Mouse (Mus musculus): ENCODE data around the gene Ccdc124. TPM values are rescaled to one million over a fixed set of nuclear protein-coding genes. Genes with fewer than 3 reads are reported as not detected.

Ccdc124 gene
- polyA plus RNA-seq, 1 experiment = 31.1 TPM

DNA sequence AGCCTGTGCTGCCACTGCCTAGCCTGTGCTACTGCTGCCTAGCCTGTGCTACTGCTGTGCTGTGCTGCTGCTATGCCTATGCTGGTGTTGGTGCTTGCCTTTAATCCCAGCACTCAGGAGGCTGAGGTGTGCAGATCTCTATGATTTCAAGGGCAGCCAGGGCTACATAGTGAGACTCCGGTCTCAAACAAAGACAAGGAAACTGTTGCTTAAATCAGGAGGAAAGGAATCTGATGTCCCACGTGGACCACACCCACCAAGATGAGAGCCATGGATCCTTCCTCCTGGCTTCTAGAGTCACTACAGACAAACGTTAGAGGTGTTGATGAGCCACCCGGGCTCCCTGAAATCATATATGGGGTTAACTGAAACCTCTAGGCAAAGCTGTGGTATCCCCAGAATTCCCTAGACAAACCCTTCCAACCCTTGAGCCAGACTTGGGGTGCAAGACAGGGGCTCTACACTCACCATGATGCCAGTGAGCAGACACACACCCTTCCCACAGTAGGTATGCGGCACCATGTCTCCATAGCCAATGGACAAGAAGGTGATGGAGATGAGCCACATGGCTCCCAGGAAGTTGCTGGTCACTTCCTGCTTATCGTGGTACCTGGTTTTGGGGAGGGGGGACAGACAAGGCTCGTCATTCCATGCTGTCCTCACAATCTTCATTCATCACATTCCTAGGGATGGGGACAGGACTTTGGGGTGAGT is 23.4 kb downstream of the Ccdc124 start:
- no peak for TF ChIP-seq POLR2A (IDR thresholded peaks at IDR 0.05; ENCODE audit: low read depth, low read length)
- no peak for TF ChIP-seq CTCF (IDR thresholded peaks at IDR 0.05; ENCODE audit: borderline replicate concordance, insufficient read depth, low read length)
- H3K4me3 ChIP-seq (ENCODE audit: insufficient read depth, low read length) = no peak overlapping the region
- H3K4me1 ChIP-seq (ENCODE audit: control insufficient read depth, insufficient read depth, low read length) = no peaks in the 10 kb centered on the region
- no peak overlapping the region for H3K27ac ChIP-seq (ENCODE audit: insufficient read depth, low read length)

DNA sequence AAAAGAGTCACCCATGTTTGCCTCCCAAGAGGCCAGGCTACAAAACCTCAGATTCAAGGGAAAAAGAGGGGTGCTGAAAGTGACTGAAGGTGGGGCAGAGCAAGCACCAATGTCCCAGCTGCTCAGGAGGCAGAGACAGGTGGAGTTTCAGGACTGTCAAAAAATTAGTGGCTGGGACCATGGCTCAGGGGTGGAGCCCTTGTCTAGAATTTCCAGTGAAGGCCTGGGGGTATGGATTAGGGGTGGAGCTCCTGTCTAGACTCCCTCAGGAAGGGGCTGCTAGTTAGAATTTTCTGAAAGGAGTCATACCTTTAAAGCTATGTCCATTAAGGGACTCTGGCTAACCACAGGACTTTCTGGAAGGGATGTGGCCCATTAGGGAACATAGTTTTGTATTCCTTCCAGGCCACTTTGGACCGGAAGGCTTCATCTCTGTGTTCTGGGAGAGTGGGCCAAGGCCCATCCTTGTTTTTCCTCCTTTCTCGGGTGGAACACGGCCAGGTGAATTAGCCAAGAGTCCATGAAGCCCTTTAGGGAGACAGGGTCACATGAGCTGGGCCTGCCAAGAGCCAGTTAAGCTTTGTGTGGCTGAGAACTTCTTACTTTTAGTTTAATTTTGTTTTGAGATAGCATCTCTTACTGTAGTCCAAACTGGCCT is 24.3 kb downstream of the Ccdc124 start:
- TF ChIP-seq CTCF (IDR thresholded peaks at IDR 0.05; ENCODE audit: borderline replicate concordance, insufficient read depth, low read length) (no peak), POLR2A (IDR thresholded peaks at IDR 0.05; ENCODE audit: low read depth, low read length) (no peak)
- H3K27ac ChIP-seq (ENCODE audit: insufficient read depth, low read length) = no peak overlapping the region
- H3K4me1 ChIP-seq (ENCODE audit: control insufficient read depth, insufficient read depth, low read length) = no peaks in the 10 kb centered on the region
- H3K4me3 ChIP-seq (ENCODE audit: insufficient read depth, low read length) = no peak overlapping the region

DNA sequence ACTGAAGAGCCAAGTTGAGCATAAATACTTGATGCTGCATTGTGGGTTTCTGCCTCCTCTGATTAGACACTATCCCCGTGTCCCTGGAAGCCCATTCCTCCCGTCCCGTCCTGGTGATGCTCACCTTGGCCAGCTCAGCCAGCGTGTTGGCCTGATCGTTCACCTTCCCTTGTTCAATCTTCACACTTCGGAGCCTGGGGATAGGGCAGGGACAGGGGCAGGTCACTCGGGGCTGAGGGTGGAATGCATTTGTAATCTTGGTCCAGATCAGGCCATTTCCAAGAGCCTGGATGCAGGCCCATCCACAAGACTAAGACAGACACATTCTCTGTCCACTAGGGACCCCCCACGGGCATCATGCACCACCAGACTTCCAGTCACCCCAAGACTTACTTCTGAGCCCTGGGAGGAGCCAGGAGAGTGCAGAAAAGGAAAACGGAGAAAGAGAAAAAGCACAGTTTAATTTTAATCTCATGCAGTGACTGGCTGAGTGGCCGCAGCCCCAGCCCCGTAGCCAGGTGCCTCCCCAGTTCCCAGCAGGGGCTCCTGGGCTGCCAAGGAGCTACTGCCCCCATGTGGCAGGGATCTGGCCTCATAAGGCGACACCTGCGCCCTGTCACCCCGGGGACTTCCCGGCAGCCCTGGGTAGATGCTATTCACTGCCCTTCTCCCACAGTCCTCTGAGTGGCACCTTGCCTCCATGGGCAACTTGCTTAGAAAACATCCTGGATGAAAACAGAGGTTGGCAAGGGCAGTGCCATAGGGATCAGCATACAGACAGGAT is 27.2 kb downstream of the Ccdc124 start:
- no peak overlapping the region for H3K4me3 ChIP-seq (ENCODE audit: insufficient read depth, low read length)
- H3K4me1 ChIP-seq (ENCODE audit: control insufficient read depth, insufficient read depth, low read length) = no peaks in the 10 kb centered on the region
- H3K27ac ChIP-seq (ENCODE audit: insufficient read depth, low read length) = no peak overlapping the region
- TF ChIP-seq CTCF (IDR thresholded peaks at IDR 0.05; ENCODE audit: borderline replicate concordance, insufficient read depth, low read length) (no peak), POLR2A (IDR thresholded peaks at IDR 0.05; ENCODE audit: low read depth, low read length) (no peak)

DNA sequence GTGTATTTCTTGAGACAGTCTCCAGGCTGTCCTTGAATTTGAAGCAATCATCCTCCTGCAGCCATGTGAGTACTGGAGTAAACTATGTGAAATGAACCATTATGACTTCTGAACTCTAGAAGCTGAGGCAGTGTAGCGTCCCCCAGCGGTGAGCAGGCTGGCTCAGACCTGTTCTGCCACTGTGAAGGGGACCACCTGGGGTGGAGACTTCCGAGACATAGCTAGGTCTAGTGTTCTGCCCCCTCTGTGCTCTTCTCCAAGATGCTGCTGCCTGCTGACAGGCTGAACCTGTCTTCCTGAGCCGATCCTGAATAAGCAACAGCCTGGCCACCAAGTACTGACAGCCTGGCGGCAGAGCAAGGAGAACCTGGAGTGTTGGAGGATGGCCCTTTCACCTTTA is 28.6 kb downstream of the Ccdc124 start:
- H3K4me1 ChIP-seq (ENCODE audit: control insufficient read depth, insufficient read depth, low read length) = no peaks in the 10 kb centered on the region
- TF ChIP-seq CTCF (IDR thresholded peaks at IDR 0.05; ENCODE audit: borderline replicate concordance, insufficient read depth, low read length) (no peak), POLR2A (IDR thresholded peaks at IDR 0.05; ENCODE audit: low read depth, low read length) (no peak)
- H3K4me3 ChIP-seq (ENCODE audit: insufficient read depth, low read length) = no peak overlapping the region
- no peak overlapping the region for H3K27ac ChIP-seq (ENCODE audit: insufficient read depth, low read length)

DNA sequence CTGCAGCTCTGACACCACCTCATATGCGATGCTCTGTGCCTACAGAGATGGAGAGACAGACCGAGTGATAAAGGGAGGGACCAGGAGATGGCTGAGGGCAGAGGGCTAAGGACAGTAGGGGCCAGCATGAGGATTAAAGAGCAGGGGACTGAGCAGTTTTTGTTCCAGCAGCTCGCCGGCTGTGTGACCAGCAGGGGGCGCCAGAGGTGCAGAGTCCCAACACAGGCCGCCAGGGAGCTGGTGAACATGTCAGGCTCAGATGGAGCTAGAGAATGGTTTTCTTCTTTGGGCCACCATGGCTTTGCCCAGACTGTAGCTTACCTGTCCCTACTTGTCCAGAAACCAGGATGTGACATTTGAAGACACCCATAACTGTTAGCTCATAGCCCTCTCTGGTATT is 29.2 kb downstream of the Ccdc124 start:
- H3K27ac ChIP-seq (ENCODE audit: insufficient read depth, low read length) = no peak overlapping the region
- H3K4me1 ChIP-seq (ENCODE audit: control insufficient read depth, insufficient read depth, low read length) = no peaks in the 10 kb centered on the region
- TF ChIP-seq POLR2A (IDR thresholded peaks at IDR 0.05; ENCODE audit: low read depth, low read length) (no peak), CTCF (IDR thresholded peaks at IDR 0.05; ENCODE audit: borderline replicate concordance, insufficient read depth, low read length) (peak; percentile 81)
- H3K4me3 ChIP-seq (ENCODE audit: insufficient read depth, low read length) = no peak overlapping the region

DNA sequence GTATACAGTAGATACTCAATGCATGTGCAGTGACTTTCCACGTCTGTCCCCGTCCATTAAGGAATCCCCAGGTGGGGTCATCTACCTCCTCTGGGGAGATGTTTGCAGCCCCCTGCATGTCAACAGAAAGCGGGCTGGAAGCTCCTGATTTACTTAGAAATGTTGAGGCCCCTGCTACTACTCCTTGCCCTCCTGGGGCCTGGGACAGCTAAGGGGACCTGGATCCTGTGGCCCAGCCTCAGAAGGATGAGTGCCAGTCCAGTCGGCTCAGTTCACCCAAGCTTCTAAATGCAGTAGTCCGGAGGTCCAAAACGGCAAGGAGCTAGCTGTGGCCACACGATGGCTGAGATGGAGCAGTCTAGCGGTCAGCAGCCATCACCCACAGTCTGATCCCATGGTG is 29.8 kb downstream of the Ccdc124 start:
- no peak for TF ChIP-seq POLR2A (IDR thresholded peaks at IDR 0.05; ENCODE audit: low read depth, low read length)
- TF ChIP-seq CTCF (IDR thresholded peaks at IDR 0.05; ENCODE audit: borderline replicate concordance, insufficient read depth, low read length) = no peak
- H3K27ac ChIP-seq (ENCODE audit: insufficient read depth, low read length) = no peak overlapping the region
- no peaks in the 10 kb centered on the region for H3K4me1 ChIP-seq (ENCODE audit: control insufficient read depth, insufficient read depth, low read length)

DNA sequence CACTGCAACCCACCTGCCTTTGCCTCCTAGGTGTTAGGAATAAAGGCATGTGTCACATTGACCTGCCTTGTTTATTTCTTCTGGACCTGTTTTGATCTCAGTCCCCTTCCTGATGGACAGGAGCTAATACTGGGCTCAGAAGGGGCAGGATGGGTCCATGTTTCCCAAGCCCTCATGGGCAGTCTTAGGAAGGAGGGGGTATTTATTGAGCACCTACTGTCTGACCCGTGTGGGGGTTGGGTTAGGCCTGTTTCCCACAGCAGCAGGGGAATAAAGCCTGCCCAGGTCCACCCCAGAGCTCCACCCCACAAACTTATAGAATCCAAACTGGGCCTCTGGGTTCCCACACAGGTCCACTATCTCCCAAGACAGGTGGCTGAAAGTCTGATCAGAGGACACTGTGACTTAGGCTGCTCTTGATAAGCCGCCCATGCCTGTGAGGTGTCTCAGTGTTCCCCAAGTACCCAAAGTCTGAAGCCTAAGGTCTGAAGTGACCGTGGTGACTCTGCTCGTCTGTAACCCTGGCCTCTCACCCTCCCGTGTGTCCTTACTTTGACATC is 30.4 kb downstream of the Ccdc124 start:
- Histone ChIP-seq H3K27ac (ENCODE audit: insufficient read depth, low read length) (no peak overlapping the region), H3K4me1 (ENCODE audit: control insufficient read depth, insufficient read depth, low read length) (no peaks in the 10 kb centered on the region), H3K4me3 (ENCODE audit: insufficient read depth, low read length) (no peak overlapping the region)
- TF ChIP-seq CTCF (IDR thresholded peaks at IDR 0.05; ENCODE audit: borderline replicate concordance, insufficient read depth, low read length) (no peak), POLR2A (IDR thresholded peaks at IDR 0.05; ENCODE audit: low read depth, low read length) (no peak)

More for the DNA sequence above, 29.8 kb downstream of the Ccdc124 start:
- no peak overlapping the region for H3K4me3 ChIP-seq (ENCODE audit: insufficient read depth, low read length)

DNA sequence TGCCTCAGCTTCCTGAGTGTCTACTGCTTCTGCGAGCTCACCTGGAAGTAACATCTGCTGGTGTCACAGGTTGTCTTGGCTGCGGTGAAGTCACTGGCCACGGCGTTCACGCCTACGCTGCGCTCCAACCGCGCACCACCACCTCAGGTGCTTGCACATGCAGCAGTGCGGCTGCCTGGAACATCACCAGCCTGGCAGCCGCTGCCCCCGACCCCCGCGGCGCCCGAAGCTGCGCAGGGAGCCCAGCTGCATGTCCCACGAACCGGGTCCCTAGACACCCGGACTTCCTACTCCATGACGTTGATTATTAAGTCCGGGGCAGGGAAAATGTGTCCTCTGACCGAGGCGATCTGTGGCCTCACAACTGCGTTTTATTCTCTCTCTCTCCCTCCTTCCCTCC is 31.3 kb downstream of the Ccdc124 start:
- TF ChIP-seq CTCF (IDR thresholded peaks at IDR 0.05; ENCODE audit: borderline replicate concordance, insufficient read depth, low read length) (no peak), POLR2A (IDR thresholded peaks at IDR 0.05; ENCODE audit: low read depth, low read length) (no peak)
- H3K4me1 ChIP-seq (ENCODE audit: control insufficient read depth, insufficient read depth, low read length) = no peaks in the 10 kb centered on the region
- no peak overlapping the region for H3K4me3 ChIP-seq (ENCODE audit: insufficient read depth, low read length)
- H3K27ac ChIP-seq (ENCODE audit: insufficient read depth, low read length) = no peak overlapping the region

DNA sequence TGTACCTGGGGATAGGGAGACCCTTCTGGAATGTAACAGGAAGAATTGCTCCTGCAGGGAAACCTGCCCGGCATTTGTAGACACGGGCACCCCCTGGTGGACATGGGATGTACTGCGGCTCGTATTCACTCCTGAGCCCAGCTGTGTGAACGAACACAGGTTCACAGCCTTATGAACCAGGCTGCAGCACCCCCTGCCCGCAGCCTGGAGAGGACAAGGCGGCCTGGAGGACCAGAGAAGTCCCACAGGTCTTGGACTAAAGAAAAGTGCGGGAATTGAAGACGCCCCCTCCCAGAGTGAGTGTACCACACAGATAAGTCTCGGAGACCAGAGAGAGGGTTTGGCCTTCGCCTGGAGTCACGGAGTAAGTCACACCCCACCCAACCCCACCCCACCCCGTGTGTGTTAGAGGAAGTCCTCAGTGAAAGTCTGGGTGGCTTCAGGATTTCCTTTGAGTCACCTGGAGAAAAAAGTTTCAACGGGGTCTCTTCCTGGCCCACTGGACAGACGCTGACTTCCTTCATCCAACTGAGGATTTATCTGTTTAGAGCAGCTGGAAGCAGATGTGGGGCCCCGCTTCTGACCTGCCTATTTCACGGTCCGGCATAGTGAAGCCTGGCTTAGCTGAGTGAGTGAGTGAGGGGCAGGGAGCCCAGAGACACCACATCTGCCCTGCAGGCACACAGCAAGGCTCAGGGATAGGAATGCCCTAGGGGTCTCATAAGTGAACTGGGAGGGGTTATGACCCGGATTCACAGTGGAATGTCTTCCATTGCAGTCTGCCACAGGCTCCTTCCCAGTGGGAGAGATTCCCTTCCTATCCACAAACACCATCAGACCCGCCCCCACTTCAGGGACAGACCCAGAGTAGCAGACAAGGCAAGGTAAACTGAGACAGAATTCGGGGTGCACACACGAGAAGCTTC is 32.3 kb downstream of the Ccdc124 start:
- no peaks in the 10 kb centered on the region for H3K4me1 ChIP-seq (ENCODE audit: control insufficient read depth, insufficient read depth, low read length)
- no peak overlapping the region for H3K27ac ChIP-seq (ENCODE audit: insufficient read depth, low read length)
- no peak overlapping the region for H3K4me3 ChIP-seq (ENCODE audit: insufficient read depth, low read length)
- TF ChIP-seq CTCF (IDR thresholded peaks at IDR 0.05; ENCODE audit: borderline replicate concordance, insufficient read depth, low read length) (peak; percentile 75), POLR2A (IDR thresholded peaks at IDR 0.05; ENCODE audit: low read depth, low read length) (no peak)

Measured in embryonic fibroblast, embryonic 13.5 days (primary cell).